Mouse (Mus musculus): ENCODE measurements at regions not wholly inside any gene's neighbourhood (a gene's known extent, or its start where the extent isn't known, plus 50 kb on each side); places are given as distances from the start of the nearest gene placed in this dataset.

GRCm38 (mm10) chr8:98955803-98956202 lies 460.5 kb downstream of the Cdh8 start:
- Histone ChIP-seq H3K4me2 (ENCODE audit: low read length) (no peak overlapping the region), H3K9me3 (ENCODE audit: control insufficient read depth, low read length) (no peaks in the 10 kb centered on the region), H3K4me3 (replicated peaks; ENCODE audit: low read length) (no peak overlapping the region), H3K27ac (ENCODE audit: low read length) (no peak overlapping the region), H3K9ac (replicated peaks; ENCODE audit: low read depth, low read length) (no peak overlapping the region), H3K27me3 (replicated peaks; ENCODE audit: control insufficient read depth, insufficient read depth, low read length) (no peaks in the 10 kb centered on the region), H3K4me1 (replicated peaks; ENCODE audit: control insufficient read depth, insufficient read depth, low read length) (no peaks in the 10 kb centered on the region; the same call in 1 of the 2 replicates), H3K36me3 (ENCODE audit: control insufficient read depth, insufficient read depth) (no peaks in the 10 kb centered on the region)
- 0 out of 2 replicates have a peak, but pooled peaks have one; percentile 43 for ATAC-seq
- 17% methylated on average over 4 of the region's 4 CpGs for WGBS

GRCm38 (mm10) chr8:98913159-98913777 lies 503.0 kb downstream of the Cdh8 start:
- Histone ChIP-seq H3K4me2 (ENCODE audit: low read length) (no peak overlapping the region), H3K4me1 (replicated peaks; ENCODE audit: control insufficient read depth, insufficient read depth, low read length) (no peaks in the 10 kb centered on the region), H3K4me3 (replicated peaks; ENCODE audit: low read length) (no peak overlapping the region), H3K27ac (ENCODE audit: low read length) (no peak overlapping the region), H3K9ac (replicated peaks; ENCODE audit: low read depth, low read length) (no peak overlapping the region), H3K27me3 (replicated peaks; ENCODE audit: control insufficient read depth, insufficient read depth, low read length) (no peaks in the 10 kb centered on the region), H3K9me3 (ENCODE audit: control insufficient read depth, low read length) (no peaks in the 10 kb centered on the region), H3K36me3 (ENCODE audit: control insufficient read depth, insufficient read depth) (no peaks in the 10 kb centered on the region)
- 40% methylated on average over 3 of the region's 3 CpGs for WGBS
- ATAC-seq, result peak; percentile 58

- WGBS, result 84% methylated on average over 4 of the region's 4 CpGs
- H3K4me1 ChIP-seq (replicated peaks; ENCODE audit: control insufficient read depth, insufficient read depth, low read length), result no peaks in the 10 kb centered on the region
- no peaks in the 10 kb centered on the region for H3K9me3 ChIP-seq (ENCODE audit: control insufficient read depth, low read length)
- no peak overlapping the region for H3K9ac ChIP-seq (replicated peaks; ENCODE audit: low read depth, low read length)
- no peak for ATAC-seq
- H3K27me3 ChIP-seq (replicated peaks; ENCODE audit: control insufficient read depth, insufficient read depth, low read length), result no peaks in the 10 kb centered on the region
- no peaks in the 10 kb centered on the region for H3K36me3 ChIP-seq (ENCODE audit: control insufficient read depth, insufficient read depth)
- H3K27ac ChIP-seq (ENCODE audit: low read length), result no peak overlapping the region
- no peak overlapping the region for H3K4me3 ChIP-seq (replicated peaks; ENCODE audit: low read length)
- H3K4me2 ChIP-seq (ENCODE audit: low read length), result no peak overlapping the region
These were observed 522.9 kb downstream of the Cdh8 start for GRCm38 (mm10) chr8:98893331-98893730.

- Histone ChIP-seq H3K27ac (ENCODE audit: low read length) (no peak overlapping the region), H3K9ac (replicated peaks; ENCODE audit: low read depth, low read length) (no peak overlapping the region), H3K27me3 (replicated peaks; ENCODE audit: control insufficient read depth, insufficient read depth, low read length) (no peaks in the 10 kb centered on the region), H3K9me3 (ENCODE audit: control insufficient read depth, low read length) (no peaks in the 10 kb centered on the region), H3K4me2 (ENCODE audit: low read length) (no peak overlapping the region), H3K4me3 (replicated peaks; ENCODE audit: low read length) (no peak overlapping the region), H3K36me3 (ENCODE audit: control insufficient read depth, insufficient read depth) (no peaks in the 10 kb centered on the region), H3K4me1 (replicated peaks; ENCODE audit: control insufficient read depth, insufficient read depth, low read length) (no peaks in the 10 kb centered on the region; the same call in 1 of the 2 replicates)
- WGBS, result 40% methylated on average over 2 of the region's 2 CpGs
- ATAC-seq, result peak; percentile 72
These were observed 554.5 kb downstream of the Cdh8 start for GRCm38 (mm10) chr8:98861664-98862306.

- 47% methylated on average over 4 of the region's 4 CpGs for WGBS
- H3K36me3 ChIP-seq (ENCODE audit: control insufficient read depth, insufficient read depth), result no peaks in the 10 kb centered on the region
- no peak overlapping the region for H3K27ac ChIP-seq (ENCODE audit: low read length)
- no peaks in the 10 kb centered on the region for H3K27me3 ChIP-seq (replicated peaks; ENCODE audit: control insufficient read depth, insufficient read depth, low read length)
- H3K9ac ChIP-seq (replicated peaks; ENCODE audit: low read depth, low read length), result no peak overlapping the region
- H3K4me2 ChIP-seq (ENCODE audit: low read length), result no peak overlapping the region
- ATAC-seq, result no peak
- no peaks in the 10 kb centered on the region for H3K9me3 ChIP-seq (ENCODE audit: control insufficient read depth, low read length)
- no peaks in the 10 kb centered on the region; the same call in 1 of the 2 replicates for H3K4me1 ChIP-seq (replicated peaks; ENCODE audit: control insufficient read depth, insufficient read depth, low read length)
- H3K4me3 ChIP-seq (replicated peaks; ENCODE audit: low read length), result no peak overlapping the region
These were observed 555.1 kb downstream of the Cdh8 start for GRCm38 (mm10) chr8:98861175-98861574.

GRCm38 (mm10) chr8:98860416-98860815 lies 555.9 kb downstream of the Cdh8 start:
- WGBS, result 91% methylated on average over 5 of the region's 5 CpGs
- Histone ChIP-seq H3K9me3 (ENCODE audit: control insufficient read depth, low read length) (no peaks in the 10 kb centered on the region), H3K27me3 (replicated peaks; ENCODE audit: control insufficient read depth, insufficient read depth, low read length) (no peaks in the 10 kb centered on the region), H3K9ac (replicated peaks; ENCODE audit: low read depth, low read length) (no peak overlapping the region), H3K4me1 (replicated peaks; ENCODE audit: control insufficient read depth, insufficient read depth, low read length) (no peaks in the 10 kb centered on the region; the same call in 1 of the 2 replicates), H3K4me2 (ENCODE audit: low read length) (no peak overlapping the region), H3K27ac (ENCODE audit: low read length) (no peak overlapping the region), H3K4me3 (replicated peaks; ENCODE audit: low read length) (no peak overlapping the region), H3K36me3 (ENCODE audit: control insufficient read depth, insufficient read depth) (no peaks in the 10 kb centered on the region)
- ATAC-seq, result no peak

GRCm38 (mm10) chr8:98829515-98829914 lies 586.8 kb downstream of the Cdh8 start:
- no peaks in the 10 kb centered on the region for H3K4me1 ChIP-seq (replicated peaks; ENCODE audit: control insufficient read depth, insufficient read depth, low read length)
- no peak overlapping the region for H3K9ac ChIP-seq (replicated peaks; ENCODE audit: low read depth, low read length)
- no peak overlapping the region for H3K27ac ChIP-seq (ENCODE audit: low read length)
- no peak overlapping the region for H3K4me2 ChIP-seq (ENCODE audit: low read length)
- WGBS, result 81% methylated on average over 5 of the region's 5 CpGs
- no peak for ATAC-seq
- no peak overlapping the region for H3K4me3 ChIP-seq (replicated peaks; ENCODE audit: low read length)
- no peaks in the 10 kb centered on the region for H3K9me3 ChIP-seq (ENCODE audit: control insufficient read depth, low read length)
- H3K27me3 ChIP-seq (replicated peaks; ENCODE audit: control insufficient read depth, insufficient read depth, low read length), result no peaks in the 10 kb centered on the region
- no peaks in the 10 kb centered on the region for H3K36me3 ChIP-seq (ENCODE audit: control insufficient read depth, insufficient read depth)

GRCm38 (mm10) chr8:98829006-98829405 lies 587.3 kb downstream of the Cdh8 start:
- no peak overlapping the region for H3K4me2 ChIP-seq (ENCODE audit: low read length)
- no peak for ATAC-seq
- H3K4me1 ChIP-seq (replicated peaks; ENCODE audit: control insufficient read depth, insufficient read depth, low read length), result no peaks in the 10 kb centered on the region
- no peak overlapping the region for H3K27ac ChIP-seq (ENCODE audit: low read length)
- no peak overlapping the region for H3K9ac ChIP-seq (replicated peaks; ENCODE audit: low read depth, low read length)
- no peaks in the 10 kb centered on the region for H3K9me3 ChIP-seq (ENCODE audit: control insufficient read depth, low read length)
- H3K36me3 ChIP-seq (ENCODE audit: control insufficient read depth, insufficient read depth), result no peaks in the 10 kb centered on the region
- H3K27me3 ChIP-seq (replicated peaks; ENCODE audit: control insufficient read depth, insufficient read depth, low read length), result no peaks in the 10 kb centered on the region
- WGBS, result 61% methylated on average over 4 of the region's 4 CpGs
- no peak overlapping the region for H3K4me3 ChIP-seq (replicated peaks; ENCODE audit: low read length)

- ATAC-seq, result no peak
- no peak overlapping the region for H3K27ac ChIP-seq (ENCODE audit: low read length)
- H3K27me3 ChIP-seq (replicated peaks; ENCODE audit: control insufficient read depth, insufficient read depth, low read length), result no peaks in the 10 kb centered on the region
- H3K36me3 ChIP-seq (ENCODE audit: control insufficient read depth, insufficient read depth), result no peaks in the 10 kb centered on the region
- no peak overlapping the region for H3K4me2 ChIP-seq (ENCODE audit: low read length)
- no peak overlapping the region for H3K9ac ChIP-seq (replicated peaks; ENCODE audit: low read depth, low read length)
- no peak overlapping the region for H3K4me3 ChIP-seq (replicated peaks; ENCODE audit: low read length)
- 50% methylated on average over 3 of the region's 3 CpGs for WGBS
- H3K4me1 ChIP-seq (replicated peaks; ENCODE audit: control insufficient read depth, insufficient read depth, low read length), result no peaks in the 10 kb centered on the region
- no peaks in the 10 kb centered on the region for H3K9me3 ChIP-seq (ENCODE audit: control insufficient read depth, low read length)
These were observed 604.3 kb downstream of the Cdh8 start for GRCm38 (mm10) chr8:98811922-98812321.
